Mouse (Mus musculus): ENCODE data around the gene Gm3573. TPM values are rescaled to one million over a fixed set of nuclear protein-coding genes. Genes with fewer than 3 reads are reported as not detected.

Gene Gm3573
- not detected in 2 replicates for polyA plus RNA-seq (2012; rRNA removed)

DNA sequence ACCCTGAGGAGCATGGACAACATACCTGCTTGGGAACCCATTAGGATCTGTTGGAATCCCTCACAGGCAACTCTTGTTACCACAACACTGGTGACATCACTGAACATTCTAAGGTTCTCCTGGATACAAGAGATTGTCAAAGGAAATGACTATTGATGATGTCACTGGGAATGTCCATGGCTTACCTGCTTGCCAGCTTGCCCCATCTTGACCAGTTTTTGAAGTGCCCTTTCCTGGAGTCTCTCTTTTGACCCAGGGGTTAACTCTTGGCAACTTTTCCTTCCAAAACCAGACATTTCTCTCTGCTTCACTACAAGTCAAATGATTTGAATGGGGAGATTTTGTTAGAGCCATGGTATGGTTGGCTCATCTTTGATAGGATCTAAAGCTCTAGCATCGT is at the start of gene Gm3573:
Gene Gm3573 (minus strand): TSS at position 101 of the 400 bp plus-strand sequence.

DNA sequence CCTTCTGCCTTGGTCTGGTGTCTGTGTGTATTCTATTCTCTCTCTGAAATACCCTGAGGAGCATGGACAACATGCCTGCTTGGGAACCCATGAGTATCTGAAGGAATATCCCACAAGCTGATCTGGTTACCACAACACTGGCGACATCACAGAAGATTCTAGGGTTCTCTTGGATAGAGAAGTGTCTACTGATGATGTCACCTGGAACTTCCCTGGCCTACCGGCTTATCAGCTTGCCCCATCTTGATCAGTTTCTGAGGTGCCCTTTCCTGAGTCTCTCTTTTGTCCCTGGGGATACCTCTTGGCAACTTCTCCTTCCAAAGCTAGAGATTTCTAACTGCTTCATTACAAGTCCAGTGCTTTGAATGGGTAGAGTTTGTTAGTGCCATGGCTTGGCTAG is 28.1 kb downstream of the Gm3573 start, which contains the start of gene Gm17027:
Gene Gm17027 (minus strand): TSS at position 101 of the 400 bp plus-strand sequence.

Other genes starting within 250 kb of the Gm3573 start
- gene 1700024B05Rik, start 246.8 kb downstream of the Gm3573 start, polyA plus RNA-seq (2012; rRNA removed): not detected in 2 replicates
- not detected in 2 replicates for gene Gm6401, start 222.9 kb downstream of the Gm3573 start, polyA plus RNA-seq (2012; rRNA removed)
- gene Gm3543, start 207.5 kb downstream of the Gm3573 start, polyA plus RNA-seq (2012; rRNA removed): not detected in 2 replicates
- gene Gm7951, start 73.4 kb downstream of the Gm3573 start, polyA plus RNA-seq (2012; rRNA removed): not detected in 2 replicates
- gene Gm17027, start 28.2 kb downstream of the Gm3573 start, polyA plus RNA-seq (2012; rRNA removed): not detected in 2 replicates
- not detected in 2 replicates for gene Gm17026, start 69.3 kb upstream of the Gm3573 start, polyA plus RNA-seq (2012; rRNA removed)
- not detected in 2 replicates for gene Gm9611, start 106.6 kb upstream of the Gm3573 start, polyA plus RNA-seq (2012; rRNA removed)
- not detected in 2 replicates for gene Gm7995, start 119.4 kb upstream of the Gm3573 start, polyA plus RNA-seq (2012; rRNA removed)
- not detected in 2 replicates for gene Gm8005, start 248.9 kb upstream of the Gm3573 start, polyA plus RNA-seq (2012; rRNA removed)

All from central nervous system, embryonic 14 days (tissue).